Mouse (Mus musculus): ENCODE data around the gene Slc6a13. TPM values are rescaled to one million over a fixed set of nuclear protein-coding genes. Genes with fewer than 3 reads are reported as not detected.

Gene Slc6a13
- 3.8 and 7.3 TPM in 2 replicates for total RNA-seq (2014; rRNA removed; ENCODE audit: low replicate concordance)
- 7.8 TPM in 2 replicates for polyA plus RNA-seq (2015; fragmentation: Nextera tagmentation; extraction: Ambion mirVana)

- H3K4me3 ChIP-seq (ENCODE audit: low read depth, low read length) = peak within 1 kb of the TSS; percentile 20; the same call in 1 of the 2 replicates
- peak; percentile 62 for DNase-seq (ENCODE audit: low spot score)
- H3K27ac ChIP-seq (ENCODE audit: low read depth) = 0 out of 2 replicates have a peak within 1 kb of the TSS, but pooled peaks have one; percentile 39
- 2% methylated on average over 11 of the region's 11 CpGs for WGBS
- peak within 1 kb of the TSS; percentile 51 for H3K4me2 ChIP-seq (ENCODE audit: low read depth, low read length)
- TF ChIP-seq CTCF (IDR thresholded peaks at IDR 0.05; ENCODE audit: low read depth) (no peak), EP300 (IDR thresholded peaks at IDR 0.05; ENCODE audit: low read depth) (no peak)
- H3K9me3 ChIP-seq (replicated peaks; ENCODE audit: control insufficient read depth, low read length) = no peaks in the 10 kb centered on the region
- no peaks in the 10 kb centered on the region for H3K27me3 ChIP-seq (ENCODE audit: control insufficient read depth, insufficient read depth, low read length)
- H3K4me1 ChIP-seq (ENCODE audit: control insufficient read depth, insufficient read depth) = peaks cover 11% of the 10 kb centered on the region
- H3K36me3 ChIP-seq (replicated peaks; ENCODE audit: control insufficient read depth, insufficient read depth, low read length) = no peaks in the 10 kb centered on the region
- no peak within 1 kb of the TSS; the same call in 1 of the 2 replicates for H3K9ac ChIP-seq (replicated peaks; ENCODE audit: low read depth, low read length)
- peak; percentile 88 for ATAC-seq (ENCODE audit: insufficient read depth, low read depth)
These were observed at the start of gene Slc6a13 for GRCm38 (mm10) chr6:121299954-121300353. Gene Slc6a13, plus strand, starts transcription at chr6:121300227.

GRCm38 (mm10) chr6:121250406-121250805 lies 49.6 kb upstream of the Slc6a13 start:
- no peak for TF ChIP-seq EP300 (IDR thresholded peaks at IDR 0.05; ENCODE audit: low read depth)
- no peak for TF ChIP-seq CTCF (IDR thresholded peaks at IDR 0.05; ENCODE audit: low read depth)
- ATAC-seq (ENCODE audit: insufficient read depth, low read depth) (no peak), DNase-seq (ENCODE audit: low spot score) (no peak)
- H3K4me2 ChIP-seq (ENCODE audit: low read depth, low read length) = no peak overlapping the region
- no peak overlapping the region for H3K9ac ChIP-seq (replicated peaks; ENCODE audit: low read depth, low read length)
- WGBS = 85% methylated on average over 1 of the region's 1 CpGs
- no peak overlapping the region for H3K4me3 ChIP-seq (ENCODE audit: low read depth, low read length)
- H3K9me3 ChIP-seq (replicated peaks; ENCODE audit: control insufficient read depth, low read length) = no peaks in the 10 kb centered on the region
- H3K4me1 ChIP-seq (ENCODE audit: control insufficient read depth, insufficient read depth) = no peaks in the 10 kb centered on the region
- no peak overlapping the region for H3K27ac ChIP-seq (ENCODE audit: low read depth)
- no peaks in the 10 kb centered on the region for H3K36me3 ChIP-seq (replicated peaks; ENCODE audit: control insufficient read depth, insufficient read depth, low read length)
- H3K27me3 ChIP-seq (ENCODE audit: control insufficient read depth, insufficient read depth, low read length) = no peaks in the 10 kb centered on the region

GRCm38 (mm10) chr6:121251256-121251655 lies 48.8 kb upstream of the Slc6a13 start:
- Histone ChIP-seq H3K27me3 (ENCODE audit: control insufficient read depth, insufficient read depth, low read length) (no peaks in the 10 kb centered on the region), H3K9me3 (replicated peaks; ENCODE audit: control insufficient read depth, low read length) (no peaks in the 10 kb centered on the region), H3K4me1 (ENCODE audit: control insufficient read depth, insufficient read depth) (no peaks in the 10 kb centered on the region), H3K36me3 (replicated peaks; ENCODE audit: control insufficient read depth, insufficient read depth, low read length) (peaks cover under 1% of the 10 kb centered on the region; the same call in 1 of the 2 replicates), H3K4me3 (ENCODE audit: low read depth, low read length) (no peak overlapping the region), H3K9ac (replicated peaks; ENCODE audit: low read depth, low read length) (no peak overlapping the region), H3K4me2 (ENCODE audit: low read depth, low read length) (no peak overlapping the region), H3K27ac (ENCODE audit: low read depth) (no peak overlapping the region)
- no peak for ATAC-seq (ENCODE audit: insufficient read depth, low read depth)
- TF ChIP-seq CTCF (IDR thresholded peaks at IDR 0.05; ENCODE audit: low read depth) (no peak), EP300 (IDR thresholded peaks at IDR 0.05; ENCODE audit: low read depth) (no peak)
- no peak for DNase-seq (ENCODE audit: low spot score)
- WGBS = 40% methylated on average over 5 of the region's 5 CpGs

GRCm38 (mm10) chr6:121260548-121260947 lies 39.5 kb upstream of the Slc6a13 start:
- no peak overlapping the region for H3K4me3 ChIP-seq (ENCODE audit: low read depth, low read length)
- DNase-seq (ENCODE audit: low spot score) = peak; percentile 40
- no peak for ATAC-seq (ENCODE audit: insufficient read depth, low read depth)
- 24% methylated on average over 9 of the region's 9 CpGs for WGBS
- peaks cover 32% of the 10 kb centered on the region for H3K36me3 ChIP-seq (replicated peaks; ENCODE audit: control insufficient read depth, insufficient read depth, low read length)
- no peaks in the 10 kb centered on the region for H3K4me1 ChIP-seq (ENCODE audit: control insufficient read depth, insufficient read depth)
- no peaks in the 10 kb centered on the region for H3K27me3 ChIP-seq (ENCODE audit: control insufficient read depth, insufficient read depth, low read length)
- H3K27ac ChIP-seq (ENCODE audit: low read depth) = no peak overlapping the region
- H3K9me3 ChIP-seq (replicated peaks; ENCODE audit: control insufficient read depth, low read length) = peaks cover 5% of the 10 kb centered on the region
- no peak overlapping the region for H3K9ac ChIP-seq (replicated peaks; ENCODE audit: low read depth, low read length)
- TF ChIP-seq CTCF (IDR thresholded peaks at IDR 0.05; ENCODE audit: low read depth) = peak; percentile 79
- TF ChIP-seq EP300 (IDR thresholded peaks at IDR 0.05; ENCODE audit: low read depth) = no peak
- H3K4me2 ChIP-seq (ENCODE audit: low read depth, low read length) = no peak overlapping the region

- Histone ChIP-seq H3K4me1 (ENCODE audit: control insufficient read depth, insufficient read depth) (no peaks in the 10 kb centered on the region), H3K4me3 (ENCODE audit: low read depth, low read length) (no peak overlapping the region), H3K27ac (ENCODE audit: low read depth) (no peak overlapping the region), H3K9ac (replicated peaks; ENCODE audit: low read depth, low read length) (no peak overlapping the region), H3K4me2 (ENCODE audit: low read depth, low read length) (no peak overlapping the region), H3K36me3 (replicated peaks; ENCODE audit: control insufficient read depth, insufficient read depth, low read length) (peaks cover 33% of the 10 kb centered on the region), H3K27me3 (ENCODE audit: control insufficient read depth, insufficient read depth, low read length) (no peaks in the 10 kb centered on the region), H3K9me3 (replicated peaks; ENCODE audit: control insufficient read depth, low read length) (peaks cover 5% of the 10 kb centered on the region)
- TF ChIP-seq EP300 (IDR thresholded peaks at IDR 0.05; ENCODE audit: low read depth) = no peak
- no peak for TF ChIP-seq CTCF (IDR thresholded peaks at IDR 0.05; ENCODE audit: low read depth)
- WGBS = 58% methylated on average over 8 of the region's 8 CpGs
- ATAC-seq (ENCODE audit: insufficient read depth, low read depth) = no peak
- no peak for DNase-seq (ENCODE audit: low spot score)
These were observed 38.8 kb upstream of the Slc6a13 start for GRCm38 (mm10) chr6:121261233-121261632.

- no peak for DNase-seq (ENCODE audit: low spot score)
- Histone ChIP-seq H3K4me3 (ENCODE audit: low read depth, low read length) (no peak overlapping the region), H3K9me3 (replicated peaks; ENCODE audit: control insufficient read depth, low read length) (peaks cover 5% of the 10 kb centered on the region), H3K4me1 (ENCODE audit: control insufficient read depth, insufficient read depth) (no peaks in the 10 kb centered on the region), H3K27me3 (ENCODE audit: control insufficient read depth, insufficient read depth, low read length) (no peaks in the 10 kb centered on the region), H3K36me3 (replicated peaks; ENCODE audit: control insufficient read depth, insufficient read depth, low read length) (peaks cover 27% of the 10 kb centered on the region), H3K4me2 (ENCODE audit: low read depth, low read length) (no peak overlapping the region), H3K9ac (replicated peaks; ENCODE audit: low read depth, low read length) (no peak overlapping the region), H3K27ac (ENCODE audit: low read depth) (no peak overlapping the region)
- no peak for ATAC-seq (ENCODE audit: insufficient read depth, low read depth)
- no peak for TF ChIP-seq CTCF (IDR thresholded peaks at IDR 0.05; ENCODE audit: low read depth)
- TF ChIP-seq EP300 (IDR thresholded peaks at IDR 0.05; ENCODE audit: low read depth) = no peak
- WGBS = 86% methylated on average over 10 of the region's 10 CpGs
These were observed 38.0 kb upstream of the Slc6a13 start for GRCm38 (mm10) chr6:121262004-121262403.

Measured in heart, postnatal 0 days (tissue).